Mouse (Mus musculus) urinary bladder, postnatal 14 days (tissue): ENCODE measurements around the gene Chrna10.

Source experiments
- DNase-seq: peaks from one replicate; pipeline ENCODE4 v3.0.0; 2021; ENCODE audit warnings: low spot score

The Chrna10 gene

DNA sequence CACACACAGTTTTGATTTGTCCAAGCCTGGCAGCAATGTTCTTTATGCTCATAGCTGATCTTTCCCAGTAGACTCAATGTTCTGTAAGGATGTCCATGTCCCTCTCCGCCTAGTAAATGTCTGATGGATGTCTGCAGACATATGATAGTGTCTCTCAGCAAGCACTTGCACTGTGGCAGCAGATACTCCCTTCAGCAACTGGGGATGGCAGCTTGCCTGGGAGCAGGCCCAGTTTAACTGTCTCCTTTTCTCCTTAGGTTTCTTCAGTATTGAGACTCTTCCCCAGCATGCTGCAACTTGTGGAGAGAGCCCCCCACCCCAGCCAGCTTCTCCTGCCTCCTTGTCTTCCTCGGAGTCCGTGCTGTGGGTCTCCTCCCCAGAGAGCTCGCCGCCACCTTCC, 34.8 kb downstream of the Chrna10 start:
- DNase-seq: no peak

DNA sequence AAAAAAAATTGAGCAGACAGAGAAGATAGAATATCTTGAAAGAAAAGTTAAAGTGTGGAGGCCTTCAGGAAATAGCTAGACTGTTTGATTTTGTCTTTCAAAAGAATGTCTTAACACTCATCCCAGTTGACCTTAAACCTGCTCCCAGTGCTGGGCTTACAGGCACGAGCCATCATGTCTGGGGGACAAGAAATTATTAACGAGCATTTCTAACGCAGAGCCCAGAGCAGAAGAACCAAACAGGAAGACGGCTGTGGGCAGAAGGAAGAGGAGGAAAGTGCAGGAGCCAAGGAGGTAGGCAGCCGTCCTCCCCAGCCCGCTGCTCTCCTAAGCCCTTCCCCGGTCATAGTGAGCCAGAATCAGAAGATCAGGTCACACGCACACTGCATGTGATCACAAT, 36.3 kb downstream of the Chrna10 start:
- no peak for DNase-seq

DNA sequence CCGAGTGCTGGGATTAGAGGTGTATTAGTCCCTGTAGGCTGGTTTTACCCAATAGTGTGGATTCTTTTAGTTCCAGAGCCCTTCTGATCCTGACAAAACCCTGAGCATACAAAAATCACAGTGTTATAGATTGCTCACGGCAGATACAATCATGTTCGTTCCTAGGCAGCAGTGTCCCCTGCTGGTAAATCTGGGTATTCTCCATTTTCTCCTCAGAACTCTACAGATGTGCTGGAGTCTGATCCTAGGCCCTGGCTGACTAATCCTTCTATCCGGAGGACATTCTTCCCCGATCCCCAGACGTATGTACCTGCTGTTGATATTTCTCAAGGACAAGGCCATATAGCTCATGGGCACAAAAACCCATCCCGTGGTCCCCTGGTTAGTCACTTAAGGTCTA, 38.1 kb downstream of the Chrna10 start:
- peak; percentile 41 for DNase-seq

DNA sequence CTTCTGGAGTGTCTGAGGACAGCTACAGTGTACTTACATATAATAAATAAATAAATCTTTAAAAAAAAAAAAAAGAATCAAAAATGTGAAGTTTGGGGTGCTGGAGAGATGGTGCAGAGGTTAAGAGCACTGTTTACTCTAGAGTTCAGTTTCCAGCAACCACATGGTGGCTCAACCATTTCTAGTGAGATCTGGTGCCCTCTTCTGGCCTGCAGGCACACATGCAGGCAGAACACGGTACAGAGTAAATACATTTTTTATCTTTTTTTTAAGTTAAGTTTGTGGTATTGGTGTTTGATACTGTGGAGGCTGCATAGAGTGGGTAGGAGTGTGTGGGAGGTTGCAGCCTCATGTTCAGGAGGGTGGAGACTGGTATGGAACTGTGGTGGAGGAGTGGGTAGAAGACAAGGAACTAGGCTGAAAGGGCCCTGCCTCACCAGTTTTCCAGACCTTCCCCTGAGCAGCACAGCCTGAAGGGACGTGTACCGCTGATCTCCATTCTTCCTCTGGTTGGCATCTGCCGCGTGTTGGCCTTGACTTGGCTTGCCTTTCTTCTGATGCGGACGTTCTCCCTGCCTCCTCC, 39.8 kb downstream of the Chrna10 start:
- no peak for DNase-seq

DNA sequence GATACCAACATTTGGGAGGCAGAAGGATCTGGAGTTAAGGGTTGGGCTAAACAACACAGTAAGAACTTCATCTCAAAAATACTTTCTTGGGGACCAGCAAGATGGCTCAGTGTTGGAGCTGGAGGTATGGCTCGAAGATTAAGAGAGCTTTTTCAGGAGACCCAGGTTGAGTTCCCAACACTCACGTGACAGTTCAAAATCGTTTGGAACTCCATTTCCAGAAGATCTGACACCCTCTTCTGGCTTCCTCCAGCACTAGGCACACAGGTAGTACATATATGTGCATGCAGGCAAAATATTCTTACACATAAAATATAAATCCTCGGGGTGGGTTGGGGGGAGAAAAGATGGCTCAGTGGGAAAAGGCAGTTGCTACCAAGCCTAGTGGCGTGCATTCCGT, 50.3 kb downstream of the Chrna10 start:
- no peak for DNase-seq

DNA sequence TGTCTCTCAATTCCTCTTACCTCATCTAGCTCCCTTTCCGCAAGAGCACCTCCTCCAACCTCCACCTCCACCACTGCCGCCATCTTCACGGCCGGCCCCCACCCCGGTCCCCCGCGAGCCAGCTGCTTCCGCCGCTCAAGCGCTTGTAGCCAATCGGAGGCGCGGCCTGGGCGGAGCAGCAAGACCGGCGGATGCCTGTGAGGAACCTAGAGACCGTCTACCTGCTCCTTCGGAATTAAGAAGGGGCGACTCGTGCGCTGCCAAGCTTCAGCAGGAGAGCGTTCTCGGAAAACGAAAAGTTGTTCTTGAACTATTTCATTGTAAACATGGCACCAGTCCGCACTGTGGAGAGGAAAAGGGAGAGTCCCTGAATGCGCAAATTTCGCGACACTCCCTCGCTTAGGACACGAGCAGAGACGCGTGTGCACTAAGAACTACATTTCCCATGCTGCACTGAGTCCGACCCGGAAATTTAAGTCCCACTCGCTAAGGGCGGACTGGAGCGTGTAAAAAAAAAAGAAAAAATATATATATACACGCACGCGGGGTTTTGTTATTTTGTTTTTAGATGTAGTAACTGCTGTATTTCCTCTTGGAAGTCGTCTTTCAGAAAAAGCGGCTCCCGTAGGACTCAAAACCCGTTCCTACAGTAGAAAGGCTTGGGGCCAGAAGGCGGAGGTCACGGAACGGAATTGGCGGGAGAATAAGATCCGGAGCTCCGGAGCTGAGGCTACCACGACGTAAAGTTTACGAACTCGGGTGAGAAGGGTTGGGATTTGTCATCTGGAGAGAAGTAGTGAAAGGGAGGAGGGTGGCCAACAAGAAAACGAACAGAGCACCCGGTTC, 51.4 kb downstream of the Chrna10 start, which contains the start of the genes Rnf121, Xndc1 and Xntrpc:
Rnf121 (minus strand) TSS at position 424 of the 846 bp plus-strand sequence.
Xndc1 (plus strand) TSS at position 466 of the 846 bp plus-strand sequence.
Xntrpc (plus strand) TSS at position 668 of the 846 bp plus-strand sequence.
- DNase-seq: peak; percentile 93

DNA sequence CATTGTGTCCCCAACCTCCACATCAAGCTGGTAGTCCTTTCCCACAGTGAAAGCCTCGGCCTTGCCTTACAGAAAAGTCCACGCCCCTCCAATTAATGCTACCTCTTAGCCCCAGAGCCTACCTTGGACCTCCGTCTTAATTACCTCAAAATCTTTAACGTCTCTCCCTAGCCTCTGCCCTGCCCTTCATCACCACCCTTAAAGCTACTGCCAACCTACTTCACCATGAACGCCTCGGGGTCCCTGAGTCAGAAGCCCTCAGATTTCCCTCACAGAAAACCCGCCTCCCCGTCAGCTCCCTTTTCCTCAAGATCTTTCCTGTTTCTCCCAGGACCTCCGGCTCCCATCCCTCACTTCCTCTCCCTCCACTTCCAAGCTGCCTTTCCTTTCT, 52.0 kb downstream of the Chrna10 start:
- DNase-seq: no peak

DNA sequence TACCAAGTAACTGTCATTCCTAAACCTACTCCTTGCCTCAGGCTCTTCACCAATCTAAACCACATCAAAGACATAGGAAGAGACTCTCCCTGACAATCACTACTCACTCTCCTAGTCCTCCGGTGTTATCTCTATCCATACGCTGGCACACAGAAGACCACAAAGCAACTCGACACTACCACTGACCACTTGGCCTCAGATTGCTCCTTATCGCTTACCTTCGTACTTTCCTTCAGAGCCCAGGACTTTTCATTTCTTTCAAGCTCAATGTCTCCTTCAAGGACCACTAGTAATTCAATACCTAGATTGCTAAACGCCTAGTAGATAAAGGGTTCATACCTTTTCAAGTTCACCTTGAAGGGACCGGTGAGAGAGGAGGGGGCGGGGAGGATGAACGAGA, 52.7 kb downstream of the Chrna10 start:
- no peak for DNase-seq

DNA sequence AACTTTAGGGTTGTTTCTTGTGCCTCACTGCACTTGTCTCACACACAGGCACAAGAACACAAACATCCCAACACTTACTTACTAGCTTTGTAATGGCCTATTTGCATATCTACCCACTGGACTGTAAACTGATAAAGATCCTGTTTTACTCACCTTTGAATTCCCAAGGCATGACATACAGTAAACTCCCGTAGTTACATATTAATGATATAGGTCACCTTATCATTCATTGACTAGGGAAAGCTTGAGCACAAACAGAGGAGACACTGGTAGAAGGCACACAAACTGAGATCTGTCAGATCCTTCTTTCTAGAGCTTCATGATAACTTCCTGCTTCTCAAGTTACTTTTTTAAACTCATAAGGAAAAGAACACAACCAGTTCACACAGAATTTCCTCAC, 54.4 kb downstream of the Chrna10 start:
- DNase-seq: no peak

DNA sequence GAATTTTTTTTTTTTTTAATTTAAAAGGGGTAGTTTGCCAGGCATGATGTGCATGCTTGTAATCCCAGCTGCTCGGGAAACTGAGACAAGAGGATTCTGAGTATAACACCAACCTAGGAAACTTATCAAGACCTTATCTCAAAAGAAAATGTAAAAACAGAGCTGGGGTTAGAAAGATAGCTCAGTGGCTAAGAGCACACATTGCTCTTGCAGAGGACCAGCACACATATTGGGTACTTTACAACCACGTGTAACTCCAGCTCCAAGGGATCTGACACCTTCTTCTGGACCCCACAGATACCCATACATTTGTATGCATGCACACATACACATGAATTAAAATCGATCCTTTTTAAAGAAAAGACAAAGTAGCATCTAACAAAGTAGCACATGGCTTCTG, 55.3 kb downstream of the Chrna10 start:
- no peak for DNase-seq
